Mouse (Mus musculus) stomach, embryonic 14.5 days (tissue): Measurements from ENCODE around the gene Aqp1. TPM values are rescaled to one million over a fixed set of nuclear protein-coding genes. Genes with fewer than 3 reads are reported as not detected.

ENCODE experiments used
- ATAC-seq: fragments of 200-750 bp; cut with Nextera tagmentation; 2 replicates; pipeline ENCODE4 v1.8.0; 2017; ENCODE audit warnings: low read depth, moderate TSS enrichment; ENCODE audit not compliant: insufficient number of reproducible peaks, insufficient read depth, low FRiP score
- H3K27ac ChIP-seq: fragments of 300-500 bp; sonication (generic); 2 replicates; pipeline ENCODE4 v1.5.1; 2014; ENCODE audit warnings: mild to moderate bottlenecking, low read length, moderate library complexity, mixed read lengths
- H3K27me3 ChIP-seq: fragments of 300-500 bp; sonication (generic); 2 replicates; pipeline ENCODE4 v1.6.1; 2014; ENCODE audit warnings: low read length, control low read depth, mixed read lengths; ENCODE audit not compliant: control insufficient read depth, insufficient read depth
- H3K36me3 ChIP-seq: fragments of 300-500 bp; sonication (generic); 2 replicates; pipeline ENCODE4 v1.6.1; 2014; ENCODE audit warnings: mild to moderate bottlenecking, control low read depth, low read length, moderate library complexity, mixed read lengths; ENCODE audit not compliant: control insufficient read depth, insufficient read depth
- H3K4me1 ChIP-seq: fragments of 300-500 bp; sonication (generic); 2 replicates; pipeline ENCODE4 v1.6.1; 2014; ENCODE audit warnings: low read length, control low read depth, mixed read lengths; ENCODE audit not compliant: control insufficient read depth, insufficient read depth
- H3K4me2 ChIP-seq: fragments of 300-500 bp; sonication (generic); replicated peaks from 2 replicates; pipeline ENCODE4 v1.6.1; 2014; ENCODE audit warnings: low read depth, low read length, control low read depth
- H3K4me3 ChIP-seq: fragments of 300-500 bp; sonication (generic); 2 replicates; pipeline ENCODE4 v1.5.1; 2014; ENCODE audit warnings: low read depth, low read length, control low read depth
- H3K9ac ChIP-seq: fragments of 300-500 bp; sonication (generic); replicated peaks from 2 replicates; pipeline ENCODE4 v1.6.1; 2014; ENCODE audit warnings: low read depth, mild to moderate bottlenecking, control low read depth, low read length, moderate library complexity, mixed read lengths
- H3K9me3 ChIP-seq: fragments of 300-500 bp; sonication (generic); 2 replicates; pipeline ENCODE4 v1.6.1; 2016; ENCODE audit warnings: low read depth, low read length, control low read depth; ENCODE audit not compliant: control insufficient read depth
- WGBS: fragments of 180-500 bp; shearing (Covaris S2); extraction: QIAGEN DNeasy Blood & Tissue Kit; methylation state at CpG from one replicate; pipeline ENCODE4 v1.1.7; 2014; 5-methylcytosine and 5-hydroxymethylcytosine counted together
- microRNA-seq: library from miRNA; unstranded; fragments of <30 nt; microRNA quantifications from one replicate; pipeline ENCODE4, GENCODE M21; 2016
- polyA plus RNA-seq: library from polyadenylated mRNA; unstranded; fragments of >200 nt; fragmentation: Nextera tagmentation; extraction: Ambion mirVana; gene quantifications from 2 replicates; pipeline ENCODE4 v1.2.1, GENCODE M21; 2014

Aqp1 gene
- polyA plus RNA-seq, 1 experiment from 2014 or later = 2.6 TPM

DNA sequence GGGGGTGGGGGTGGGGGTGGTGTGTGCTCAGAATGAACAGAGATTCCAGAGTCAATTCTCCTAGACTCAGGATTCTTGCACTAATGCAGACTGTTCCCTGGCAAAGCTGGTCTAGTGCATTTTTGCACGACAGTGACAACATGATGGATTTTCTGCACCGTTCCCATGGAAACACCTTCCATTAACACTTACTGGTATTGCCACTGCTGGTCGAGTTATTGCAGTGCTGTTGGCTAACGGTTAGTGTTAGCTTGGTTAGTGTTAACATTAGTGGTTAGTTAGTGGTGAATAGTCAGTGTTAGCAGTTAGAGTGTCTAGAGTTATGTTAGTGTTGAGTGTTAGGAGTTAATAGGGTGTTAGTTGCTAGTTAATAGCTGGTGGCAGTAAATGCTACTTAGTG, 55.6 kb downstream of the Aqp1 start:
- Histone ChIP-seq H3K9ac (no peak overlapping the region), H3K36me3 (no peaks in the 10 kb centered on the region), H3K27ac (no peak overlapping the region), H3K4me3 (no peak overlapping the region), H3K4me2 (no peak overlapping the region), H3K9me3 (no peaks in the 10 kb centered on the region), H3K4me1 (peaks cover 15% of the 10 kb centered on the region), H3K27me3 (no peaks in the 10 kb centered on the region)
- WGBS = 13% methylated on average over 4 of the region's 4 CpGs
- no peak for ATAC-seq

DNA sequence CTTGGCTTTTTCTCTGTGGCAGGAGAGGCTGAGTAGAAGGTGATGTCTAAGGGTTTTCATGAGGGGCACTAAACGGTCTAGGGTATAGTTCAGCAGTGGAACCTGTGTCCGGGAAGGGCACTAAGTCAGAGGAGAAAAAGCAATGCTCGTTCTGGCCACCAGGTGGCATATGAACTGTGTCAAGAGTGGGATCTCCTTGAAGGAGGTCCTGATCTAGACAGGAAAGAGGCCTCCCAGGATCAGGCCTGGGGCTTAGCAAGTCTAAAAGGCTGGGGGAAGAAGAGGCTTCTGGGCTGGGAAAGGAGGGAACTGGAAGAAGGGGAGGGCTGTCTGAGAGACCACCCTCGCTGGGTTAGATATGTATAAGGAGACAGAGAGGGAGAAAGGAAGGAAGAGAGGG, 56.2 kb downstream of the Aqp1 start:
- Histone ChIP-seq H3K4me2 (no peak overlapping the region), H3K9me3 (no peaks in the 10 kb centered on the region), H3K27ac (no peak overlapping the region), H3K4me3 (no peak overlapping the region), H3K36me3 (no peaks in the 10 kb centered on the region), H3K4me1 (peaks cover 20% of the 10 kb centered on the region), H3K9ac (no peak overlapping the region), H3K27me3 (no peaks in the 10 kb centered on the region)
- ATAC-seq = peak; percentile 42
- WGBS = 11% methylated on average over 4 of the region's 4 CpGs

DNA sequence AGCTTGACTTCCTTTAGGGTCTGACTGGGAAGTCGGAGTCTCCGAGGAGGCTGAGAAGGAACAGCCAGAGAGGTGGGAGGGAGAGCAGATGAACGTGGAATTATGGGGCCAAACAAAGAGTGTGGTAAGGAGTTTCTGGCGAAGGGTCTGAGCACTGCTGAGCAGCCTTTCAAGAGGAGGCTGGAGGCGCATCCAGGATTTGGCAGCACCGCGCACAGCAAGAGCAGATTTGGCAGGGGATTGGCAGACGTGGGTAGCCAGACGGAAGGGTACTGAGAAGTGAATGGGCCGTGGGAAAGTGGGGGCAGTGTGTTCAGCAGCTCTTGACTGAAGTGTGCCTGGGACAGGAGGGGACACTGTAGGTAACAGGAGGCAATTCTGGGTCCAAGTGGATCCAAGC, 58.6 kb downstream of the Aqp1 start:
- H3K4me3 ChIP-seq = no peak overlapping the region
- no peaks in the 10 kb centered on the region for H3K9me3 ChIP-seq
- H3K27ac ChIP-seq = no peak overlapping the region
- H3K4me1 ChIP-seq = peaks cover 20% of the 10 kb centered on the region
- H3K36me3 ChIP-seq = no peaks in the 10 kb centered on the region
- no peak for ATAC-seq
- no peaks in the 10 kb centered on the region for H3K27me3 ChIP-seq
- H3K9ac ChIP-seq = no peak overlapping the region
- WGBS = 82% methylated on average over 10 of the region's 10 CpGs
- H3K4me2 ChIP-seq = no peak overlapping the region

DNA sequence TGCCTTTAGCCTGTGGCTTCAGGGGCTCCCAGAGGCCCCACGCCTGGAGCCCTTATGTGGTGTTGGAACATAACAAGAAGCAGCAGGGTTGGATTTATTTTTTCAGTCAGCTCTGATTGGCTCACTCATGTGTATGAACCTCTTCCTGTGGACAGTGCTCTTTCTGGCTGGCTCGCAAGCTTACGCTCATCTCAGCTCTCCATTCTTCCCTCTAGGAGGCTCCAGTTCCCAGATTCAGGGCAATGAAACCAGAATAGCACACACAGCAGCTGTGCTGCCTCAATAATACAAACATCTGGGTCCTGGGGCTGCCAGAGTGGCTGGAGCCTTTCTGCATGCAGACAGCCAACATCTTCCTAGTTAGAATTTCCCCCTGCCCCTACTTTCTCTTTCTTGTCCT, 59.9 kb downstream of the Aqp1 start:
- peak; percentile 80 for ATAC-seq
- Histone ChIP-seq H3K4me1 (peaks cover 20% of the 10 kb centered on the region), H3K4me2 (no peak overlapping the region), H3K27ac (peak overlapping the region; percentile 73), H3K9ac (no peak overlapping the region), H3K9me3 (no peaks in the 10 kb centered on the region), H3K36me3 (no peaks in the 10 kb centered on the region), H3K27me3 (no peaks in the 10 kb centered on the region), H3K4me3 (no peak overlapping the region)
- 24% methylated on average over 3 of the region's 3 CpGs for WGBS

DNA sequence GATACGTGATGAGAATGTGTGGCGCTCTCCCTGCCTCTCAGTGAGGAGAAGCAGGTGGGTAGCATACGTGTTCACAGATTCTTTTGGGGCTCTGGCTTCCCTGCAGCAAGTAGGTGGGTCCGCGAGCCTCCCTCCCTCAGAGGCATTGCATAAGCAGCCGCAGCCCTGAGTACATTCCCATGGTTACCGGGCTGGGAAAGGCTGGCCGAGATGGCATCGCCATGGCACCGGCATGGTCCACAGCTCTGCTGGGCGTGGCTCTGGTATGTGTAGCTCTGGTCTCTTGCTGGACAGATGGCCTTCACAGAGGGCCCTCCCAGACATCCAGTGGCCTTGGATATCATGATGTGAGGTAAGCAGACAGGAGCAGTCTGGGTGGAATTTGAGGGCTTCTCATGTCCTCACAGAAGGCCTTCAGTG, 60.4 kb downstream of the Aqp1 start:
- Histone ChIP-seq H3K4me1 (peaks cover 20% of the 10 kb centered on the region), H3K9me3 (no peaks in the 10 kb centered on the region), H3K36me3 (no peaks in the 10 kb centered on the region), H3K4me2 (no peak overlapping the region), H3K27ac (peak overlapping the region; percentile 73), H3K4me3 (no peak overlapping the region), H3K9ac (no peak overlapping the region), H3K27me3 (no peaks in the 10 kb centered on the region)
- 51% methylated on average over 11 of the region's 11 CpGs for WGBS
- peak; percentile 28; the same call in 1 of the 2 replicates for ATAC-seq

Small RNAs within 50 kb of the gene (microRNA-seq; reads per million reads assigned to microRNA genes)
- not detected for gene Gm25458

Other genes starting within 250 kb of the Aqp1 start
- gene Crhr2, start 203.4 kb upstream of the Aqp1 start, polyA plus RNA-seq = 0.24 and 0.36 TPM in 2 replicates
- gene Inmt, start 161.4 kb upstream of the Aqp1 start, polyA plus RNA-seq = 0.62 and 0.63 TPM in 2 replicates
- gene Mindy4, start 133.0 kb upstream of the Aqp1 start, polyA plus RNA-seq = 14.1 and 18.0 TPM in 2 replicates
- gene Ghrhr, start 39.9 kb downstream of the Aqp1 start, polyA plus RNA-seq = not detected in 2 replicates
- 13.3 and 13.8 TPM in 2 replicates for gene Adcyap1r1, start 115.5 kb downstream of the Aqp1 start, polyA plus RNA-seq